Mouse (Mus musculus) CD8-positive naive resting alpha-beta T cell, adult 57 days (primary cell): ENCODE data around the gene Ythdf2. TPM values are rescaled to one million over a fixed set of nuclear protein-coding genes. Genes with fewer than 3 reads are reported as not detected.

ENCODE experiments used
- total RNA-seq: library from RNA; stranded (reverse); gene quantifications from one replicate; pipeline ENCODE4 v1.2.4, GENCODE M21; 2023

The Ythdf2 gene
- total RNA-seq = 72.0 TPM

GRCm38 (mm10) chr4:132211953-132212734 is at the start of gene Ythdf2:
TSS of gene Ythdf2 (minus strand) at chr4:132212303.

GRCm38 (mm10) chr4:132144080-132144841 is 67.8 kb downstream of the Ythdf2 start, which contains the start of gene Oprd1:
TSS of gene Oprd1 (minus strand) at chr4:132144486.

Other genes starting within 250 kb of the Ythdf2 start
- gene Gm10300, start 137.6 kb downstream of the Ythdf2 start, total RNA-seq = 0.64 TPM
- 128 TPM for gene Epb41, start 137.0 kb downstream of the Ythdf2 start, total RNA-seq
- not detected for gene Oprd1, start 67.8 kb downstream of the Ythdf2 start, total RNA-seq
- gene Gmeb1, start 49.3 kb upstream of the Ythdf2 start, total RNA-seq = 38.2 TPM
- 36.1 TPM for gene Taf12, start 62.1 kb upstream of the Ythdf2 start, total RNA-seq
- gene Rab42, start 91.1 kb upstream of the Ythdf2 start, total RNA-seq = not detected
- gene Trnau1ap, start 117.2 kb upstream of the Ythdf2 start, total RNA-seq = 28.6 TPM
- gene Rcc1, start 141.3 kb upstream of the Ythdf2 start, total RNA-seq = 18.3 TPM
- gene Phactr4, start 210.2 kb upstream of the Ythdf2 start, total RNA-seq = 17.1 TPM